Mouse (Mus musculus) layer of hippocampus, postnatal 10 days (tissue): ENCODE data around the gene Rps27l. TPM values are rescaled to one million over a fixed set of nuclear protein-coding genes. Genes with fewer than 3 reads are reported as not detected.
"Not testable (repeated sequence)": the region's sequence is repeated elsewhere in the genome, so short reads cannot be mapped to it uniquely, and the experiment has no call there.

Source experiments
- DNase-seq, 2 experiments: peaks; one replicate each; pipeline ENCODE4 v3.0.0; 2021; ENCODE audit warnings: low spot score in 2 of 2
- long read RNA-seq: library from polyadenylated mRNA; stranded (forward); transcript quantifications from one replicate; pipeline ENCODE4 v2.0.0, GENCODE M21; 2023
- total RNA-seq, 2 experiments: library from RNA; stranded (reverse); gene quantifications; 2 replicates each; pipeline ENCODE4 v1.2.3; 2021

Rps27l gene
- total RNA-seq: 10 to 100 TPM; 45.4 to 52.1 TPM
- long read RNA-seq, transcript Rps27l-201 (4 exons, 499 nt): major isoform, 45 of 49 reads
- long read RNA-seq, partial matches to known transcripts: 1 of 49 reads
- long read RNA-seq, other reads (novel, unspliced or antisense): 2 of 49 reads

- DNase-seq: peak; percentile 90 to 94
These were observed at the start of gene Rps27l for GRCm38 (mm10) chr9:66945647-66946641. Gene Rps27l, plus strand, starts transcription at chr9:66946086.

GRCm38 (mm10) chr9:66896951-66897350 lies 48.9 kb upstream of the Rps27l start:
- DNase-seq: no peak

GRCm38 (mm10) chr9:66897851-66898250 lies 48.0 kb upstream of the Rps27l start:
- DNase-seq: no peak

GRCm38 (mm10) chr9:66899072-66899471 lies 46.8 kb upstream of the Rps27l start:
- no peak for DNase-seq

- DNase-seq: no peak
These were observed 46.4 kb upstream of the Rps27l start for GRCm38 (mm10) chr9:66899526-66899925.

- no peak for DNase-seq
These were observed 39.9 kb upstream of the Rps27l start for GRCm38 (mm10) chr9:66905990-66906389.

GRCm38 (mm10) chr9:66907126-66907525 lies 38.8 kb upstream of the Rps27l start:
- no peak for DNase-seq

- no peak for DNase-seq
These were observed 38.0 kb upstream of the Rps27l start for GRCm38 (mm10) chr9:66907746-66908397.

GRCm38 (mm10) chr9:66909922-66910321 lies 36.0 kb upstream of the Rps27l start:
- no peak for DNase-seq

GRCm38 (mm10) chr9:66910677-66911076 lies 35.2 kb upstream of the Rps27l start:
- DNase-seq: no peak

GRCm38 (mm10) chr9:66912304-66912703 lies 33.6 kb upstream of the Rps27l start:
- no peak for DNase-seq

- not testable (repeated sequence) for DNase-seq
These were observed 32.5 kb upstream of the Rps27l start for GRCm38 (mm10) chr9:66913254-66913934.

GRCm38 (mm10) chr9:66914540-66914939 lies 31.3 kb upstream of the Rps27l start:
- DNase-seq: no peak

- DNase-seq: no peak
These were observed 30.5 kb upstream of the Rps27l start for GRCm38 (mm10) chr9:66915401-66915800.

- no peak for DNase-seq
These were observed 29.8 kb upstream of the Rps27l start for GRCm38 (mm10) chr9:66915869-66916785.

- DNase-seq: no peak
These were observed 28.5 kb upstream of the Rps27l start for GRCm38 (mm10) chr9:66917216-66917891.

- DNase-seq: no peak
These were observed 28.0 kb upstream of the Rps27l start for GRCm38 (mm10) chr9:66917892-66918255.

GRCm38 (mm10) chr9:66918672-66919330 lies 27.1 kb upstream of the Rps27l start:
- DNase-seq: no peak

GRCm38 (mm10) chr9:66919382-66919971 lies 26.4 kb upstream of the Rps27l start, which contains the start of gene Rab8b:
Gene Rab8b, minus strand, starts transcription at chr9:66919687.
- DNase-seq: peak; percentile 94 to 96
